Comparison of ENCODE assay signal across 8 mouse cellular contexts in the genomic region with DNA sequence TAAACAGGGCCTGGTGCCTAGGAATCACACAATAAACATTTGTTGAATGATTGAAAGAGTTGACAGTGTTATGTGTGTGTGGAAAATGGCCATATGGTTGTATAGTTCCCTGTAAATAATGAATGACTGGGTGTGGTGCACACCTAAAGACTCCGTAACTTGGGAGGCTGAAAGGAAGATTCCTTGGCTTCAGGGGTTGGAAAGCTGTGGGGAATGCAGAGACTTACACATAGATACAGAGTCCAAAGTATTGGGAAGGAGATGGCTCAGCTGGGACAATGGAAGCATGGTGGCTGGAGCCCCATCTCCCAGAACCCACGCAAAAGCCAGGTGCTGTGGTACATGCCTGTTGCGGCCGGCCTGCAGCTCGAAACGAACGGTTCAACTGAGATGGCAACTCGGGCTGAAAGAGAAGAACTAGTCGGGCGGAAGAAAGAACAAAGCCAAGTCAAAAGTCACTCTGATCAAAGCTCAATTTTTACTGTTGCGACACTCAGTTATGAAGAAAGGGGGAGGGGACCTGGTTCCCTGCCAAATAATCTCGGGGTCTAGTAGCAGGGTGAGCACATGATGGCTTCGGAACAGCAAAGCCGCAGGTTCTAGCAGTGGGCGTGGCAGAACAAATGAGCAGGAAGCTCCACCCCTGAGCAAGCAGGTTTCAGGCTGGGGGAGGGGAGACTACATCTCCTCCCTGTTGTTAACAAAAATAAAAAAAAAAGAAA. TPM values are rescaled to one million over a fixed set of nuclear protein-coding genes. Genes with fewer than 3 reads are reported as not detected.
DNase-seq lines count a peak whose midpoint lies in the region; ATAC-seq and TF ChIP-seq lines count a peak whose summit lies in the region.

No protein-coding gene starts in this region.

- H3K27ac ChIP-seq in hindbrain, postnatal 0 days, result no peak overlapping the region
- no peak overlapping the region for H3K27ac ChIP-seq in lung, embryonic 14.5 days (ENCODE audit: low read depth)
- H3K27ac ChIP-seq in thymus, adult 2 months (ENCODE audit: control insufficient read depth, insufficient read depth, low read length), result peak overlapping the region; percentile 85

- no peaks in the 10 kb centered on the region for H3K9me3 ChIP-seq in hindbrain, postnatal 0 days (ENCODE audit: low read length)
- H3K9me3 ChIP-seq in lung, embryonic 14.5 days (ENCODE audit: low read depth, low read length), result no peaks in the 10 kb centered on the region

- peak overlapping the region; percentile 37; the same call in 1 of the 2 replicates for H3K4me2 ChIP-seq in hindbrain, postnatal 0 days (ENCODE audit: low read depth, low read length)
- H3K4me2 ChIP-seq in lung, embryonic 14.5 days, result peak overlapping the region; percentile 45

- no peak for TF ChIP-seq POLR2A in thymus, adult 2 months (IDR thresholded peaks at IDR 0.05; ENCODE audit: control insufficient read depth, extremely low read depth, insufficient read depth, low read length, poor library complexity)

- H3K4me3 ChIP-seq in hindbrain, postnatal 0 days (ENCODE audit: low read length), result no peak overlapping the region
- H3K4me3 ChIP-seq in lung, embryonic 14.5 days (ENCODE audit: low read depth, low read length), result no peak overlapping the region
- H3K4me3 ChIP-seq in thymus, adult 2 months (ENCODE audit: control insufficient read depth, insufficient read depth, low read length), result peak overlapping the region; percentile 24

- no peaks in the 10 kb centered on the region; the same call in 1 of the 2 replicates for H3K4me1 ChIP-seq in hindbrain, postnatal 0 days (ENCODE audit: insufficient read depth, low read length)
- no peaks in the 10 kb centered on the region; the same call in 1 of the 2 replicates for H3K4me1 ChIP-seq in lung, embryonic 14.5 days (ENCODE audit: insufficient read depth)
- H3K4me1 ChIP-seq in thymus, adult 2 months (replicated peaks; ENCODE audit: control insufficient read depth, insufficient read depth, low read length), result peaks cover 6% of the 10 kb centered on the region

- H3K9ac ChIP-seq in hindbrain, postnatal 0 days (replicated peaks; ENCODE audit: low read length), result no peak overlapping the region
- no peak overlapping the region for H3K9ac ChIP-seq in lung, embryonic 14.5 days

- no peaks in the 10 kb centered on the region for H3K36me3 ChIP-seq in hindbrain, postnatal 0 days (ENCODE audit: insufficient read depth, low read length)
- H3K36me3 ChIP-seq in lung, embryonic 14.5 days (ENCODE audit: insufficient read depth), result no peaks in the 10 kb centered on the region
- no peaks in the 10 kb centered on the region for H3K36me3 ChIP-seq in thymus, adult 2 months (ENCODE audit: control insufficient read depth, insufficient read depth, low read length)

- WGBS in hindbrain, postnatal 0 days, result 31% methylated on average over 15 of the region's 15 CpGs
- 36% methylated on average over 15 of the region's 15 CpGs for WGBS in lung, embryonic 14.5 days
- 16% methylated on average over 15 of the region's 15 CpGs for WGBS in thymus, adult 2 months

- no peak for ATAC-seq in hindbrain, postnatal 0 days
- peak; percentile 47; the same call in 1 of the 2 replicates for ATAC-seq in lung, embryonic 14.5 days (ENCODE audit: insufficient read depth)

- DNase-seq in 416B (ENCODE audit: low read depth), result peak; percentile 77
- DNase-seq in MEL-GATA-1-ER (ENCODE audit: extremely low read depth, low read depth), result peak; percentile 16
- DNase-seq in hindbrain, postnatal 0 days (ENCODE audit: low spot score), result no peak
- DNase-seq in lung, embryonic 14.5 days, result peak; percentile 83
- peak; percentile 63 for DNase-seq in thymus, adult 2 months
- no peak for DNase-seq in left cerebral cortex, postnatal 14 days (ENCODE audit: low spot score in 2 of 2)
- no peak for DNase-seq in gastrocnemius, adult 18-20 months (ENCODE audit: low spot score)
- no peak for DNase-seq in left cerebral cortex, postnatal 10 days (ENCODE audit: extremely low spot score in 1 of 2, low spot score in 2 of 2)

- no peak for TF ChIP-seq CTCF in hindbrain, postnatal 0 days (IDR thresholded peaks at IDR 0.05; ENCODE audit: low read depth)
- no peak for TF ChIP-seq CTCF in lung, embryonic 14.5 days (IDR thresholded peaks at IDR 0.05; ENCODE audit: low read depth)
- TF ChIP-seq CTCF in thymus, adult 2 months (IDR thresholded peaks at IDR 0.05; ENCODE audit: borderline replicate concordance, control insufficient read depth, extremely low read depth, insufficient read depth, low read length, poor library complexity), result no peak

- intact Hi-C loops in left cerebral cortex, postnatal 14 days (cut with DNase I), result no loop called here
- intact Hi-C loops in left cerebral cortex, postnatal 10 days (cut with DNase I), result no loop called here

- H3K27me3 ChIP-seq in hindbrain, postnatal 0 days (ENCODE audit: insufficient read depth, low read length), result no peaks in the 10 kb centered on the region
- H3K27me3 ChIP-seq in lung, embryonic 14.5 days (ENCODE audit: insufficient read depth, low read length), result no peaks in the 10 kb centered on the region
- H3K27me3 ChIP-seq in thymus, adult 2 months (ENCODE audit: control insufficient read depth, insufficient read depth, low read length), result no peaks in the 10 kb centered on the region

RNA-seq across cellular contexts. Expression of a gene that starts 1.9 kb away (rescaled TPM):
- 11.8 and 13.4 TPM in 2 replicates for total RNA-seq in hindbrain, postnatal 0 days (2014; rRNA removed)
- polyA plus RNA-seq in hindbrain, postnatal 0 days (2015; fragmentation: Nextera tagmentation; extraction: Ambion mirVana), result 0.40 and 0.44 TPM in 2 replicates
- 0.42 and 0.85 TPM in 2 replicates for polyA plus RNA-seq in lung, embryonic 14.5 days (2014; fragmentation: Nextera tagmentation; extraction: Ambion mirVana)
- 33.7 and 36.5 TPM in 2 replicates for polyA plus RNA-seq in thymus, adult 2 months (2012; rRNA removed)
- 10 to 100 TPM; 52.4 to 55.1 TPM for total RNA-seq in left cerebral cortex, postnatal 14 days (2021)
- 10 to 100 TPM; 45.0 to 45.1 TPM for total RNA-seq in gastrocnemius, adult 18-20 months (2021)
- total RNA-seq in left cerebral cortex, postnatal 10 days (2021), result 10 to 100 TPM; 49.6 to 54.0 TPM

RNA-seq across cellular contexts. Expression of a gene that starts 36.6 kb away (rescaled TPM):
- 27.1 and 32.9 TPM in 2 replicates for total RNA-seq in hindbrain, postnatal 0 days (2014; rRNA removed)
- polyA plus RNA-seq in hindbrain, postnatal 0 days (2015; fragmentation: Nextera tagmentation; extraction: Ambion mirVana), result 4.4 and 4.5 TPM in 2 replicates
- polyA plus RNA-seq in lung, embryonic 14.5 days (2014; fragmentation: Nextera tagmentation; extraction: Ambion mirVana), result 6.0 and 6.2 TPM in 2 replicates
- 18.7 and 19.9 TPM in 2 replicates for polyA plus RNA-seq in thymus, adult 2 months (2012; rRNA removed)
- 10 to 100 TPM; 59.6 to 59.7 TPM for total RNA-seq in left cerebral cortex, postnatal 14 days (2021)
- total RNA-seq in gastrocnemius, adult 18-20 months (2021), result 10 to 100 TPM; 21.3 to 23.1 TPM
- total RNA-seq in left cerebral cortex, postnatal 10 days (2021), result 10 to 100 TPM; 55.6 to 58.8 TPM

RNA-seq across cellular contexts. Expression of a gene that starts 47.8 kb away (rescaled TPM):
- 35.8 and 63.9 TPM in 2 replicates for total RNA-seq in hindbrain, postnatal 0 days (2014; rRNA removed)
- 11.1 and 16.2 TPM in 2 replicates for polyA plus RNA-seq in hindbrain, postnatal 0 days (2015; fragmentation: Nextera tagmentation; extraction: Ambion mirVana)
- polyA plus RNA-seq in lung, embryonic 14.5 days (2014; fragmentation: Nextera tagmentation; extraction: Ambion mirVana), result 36.8 and 37.7 TPM in 2 replicates
- 103 and 119 TPM in 2 replicates for polyA plus RNA-seq in thymus, adult 2 months (2012; rRNA removed)
- total RNA-seq in left cerebral cortex, postnatal 14 days (2021), result 10 to 100 TPM; 32.9 to 36.7 TPM
- 1 to 10 TPM; 3.2 to 4.9 TPM for total RNA-seq in gastrocnemius, adult 18-20 months (2021)
- 10 to 100 TPM; 26.0 to 33.8 TPM for total RNA-seq in left cerebral cortex, postnatal 10 days (2021)

Comparison
In these comparisons a context has a peak if more than half of its experiments do, and no peak if none do; other contexts are left out.
1. DNase-seq: peak in 416B (single experiment), MEL-GATA-1-ER (single experiment), lung, embryonic 14.5 days (single experiment) and thymus, adult 2 months (single experiment); none in hindbrain, postnatal 0 days (single experiment), left cerebral cortex, postnatal 14 days (0 of 2), gastrocnemius, adult 18-20 months (single experiment) and left cerebral cortex, postnatal 10 days (0 of 2).